Mouse (Mus musculus) CH12.LX (cell line): ENCODE results near the gene Alk.

Source experiments
- CHD1 ChIP-seq: IDR thresholded peaks from 2 replicates; pipeline ENCODE4 v1.6.1; 2012; ENCODE audit warnings: low read depth, low read length, improper control_type of control experiment, inconsistent platforms
- CTCF ChIP-seq, 2 experiments: IDR thresholded peaks in 1 of 2; conservative IDR thresholded peaks in 1 of 2; 2 replicates each; pipeline ENCODE4 v1.5.1; 2011 to 2012; ENCODE audit warnings: low read depth in 2 of 2, low read length in 2 of 2, improper control_type of control experiment in 1 of 2, inconsistent platforms in 1 of 2, mild to moderate bottlenecking in 1 of 2, moderate library complexity in 1 of 2
- E2F4 ChIP-seq: IDR thresholded peaks from 2 replicates; pipeline ENCODE4 v1.6.1; 2011; ENCODE audit warnings: low read depth, low read length, improper control_type of control experiment; ENCODE audit not compliant: insufficient replicate concordance
- EP300 ChIP-seq: IDR thresholded peaks from 2 replicates; pipeline ENCODE4 v1.6.1; 2011; ENCODE audit warnings: low read length, improper control_type of control experiment
- JUND ChIP-seq: conservative IDR thresholded peaks from 2 replicates; pipeline ENCODE4 v1.6.1; 2011; ENCODE audit warnings: low read depth, low read length, improper control_type of control experiment
- MEF2A ChIP-seq: IDR thresholded peaks from 2 replicates; pipeline ENCODE4 v1.6.1; 2014; ENCODE audit warnings: low read depth, mild to moderate bottlenecking, inconsistent platforms, low read length, improper control_type of control experiment, borderline replicate concordance
- MXI1 ChIP-seq: IDR thresholded peaks from 2 replicates; pipeline ENCODE4 v1.6.1; 2011; ENCODE audit warnings: mild to moderate bottlenecking, low read depth, low read length, improper control_type of control experiment
- POLR2A ChIP-seq: IDR thresholded peaks from 2 replicates; pipeline ENCODE4 v1.6.1; 2011; ENCODE audit warnings: low read depth, mild to moderate bottlenecking, improper control_type of control experiment, low read length
- POLR2AphosphoS2 ChIP-seq: IDR thresholded peaks from 2 replicates; pipeline ENCODE4 v1.6.1; 2011; ENCODE audit warnings: low read depth, low read length, improper control_type of control experiment
- RCOR1 ChIP-seq: conservative IDR thresholded peaks from 2 replicates; pipeline ENCODE4 v1.6.1; 2012; ENCODE audit warnings: low read depth, mild to moderate bottlenecking, inconsistent platforms, low read length, improper control_type of control experiment
- TCF12 ChIP-seq: IDR thresholded peaks from 2 replicates; pipeline ENCODE4 v1.6.1; 2014; ENCODE audit warnings: low read depth, mild to moderate bottlenecking, inconsistent platforms, low read length, improper control_type of control experiment
- USF1 ChIP-seq: IDR thresholded peaks from 2 replicates; pipeline ENCODE4 v1.6.1; 2014; ENCODE audit warnings: low read depth, mild to moderate bottlenecking, inconsistent platforms, low read length, improper control_type of control experiment
- ZMIZ1 ChIP-seq: IDR thresholded peaks from 2 replicates; pipeline ENCODE4 v1.6.1; 2012; ENCODE audit warnings: low read depth, mild to moderate bottlenecking, inconsistent platforms, low read length, improper control_type of control experiment
- ZNF384 ChIP-seq: IDR thresholded peaks from 2 replicates; pipeline ENCODE4 v1.6.1; 2012; ENCODE audit warnings: low read depth, low read length, improper control_type of control experiment, inconsistent platforms

- TF ChIP-seq TCF12 (no peak), CTCF (conservative IDR thresholded peaks at IDR 0.05 in 1 of 2, IDR thresholded peaks at IDR 0.05 in 1 of 2; ENCODE audit: low read depth in 2 of 2, low read length in 2 of 2) (no peak), E2F4 (no peak), RCOR1 (no peak), ZNF384 (no peak), POLR2A (no peak), POLR2AphosphoS2 (no peak), MXI1 (no peak), MEF2A (no peak), ZMIZ1 (no peak), EP300 (no peak), CHD1 (no peak), USF1 (no peak), JUND (no peak)
Measured at GRCm38 (mm10) chr17:72325941-72326340, 278.5 kb downstream of the Alk start.
